Mouse (Mus musculus) thymus, postnatal 10 days (tissue): ENCODE measurements around the gene Sbk1.
"Not testable (repeated sequence)": the region's sequence is repeated elsewhere in the genome, so short reads cannot be mapped to it uniquely, and the experiment has no call there.

ENCODE experiments used
- DNase-seq, 2 experiments: peaks; one replicate each; pipeline ENCODE4 v3.0.0; 2021; ENCODE audit warnings: low spot score in 2 of 2

The Sbk1 gene

GRCm38 (mm10) chr7:126287493-126288103 is 15.2 kb downstream of the Sbk1 start:
- DNase-seq = no peak

GRCm38 (mm10) chr7:126288104-126288497 is 15.7 kb downstream of the Sbk1 start:
- DNase-seq = no peak

GRCm38 (mm10) chr7:126288571-126289091 is 16.2 kb downstream of the Sbk1 start:
- no peak for DNase-seq

- DNase-seq = no peak
Measured at GRCm38 (mm10) chr7:126289371-126289770, 17.0 kb downstream of the Sbk1 start.

GRCm38 (mm10) chr7:126289956-126290355 is 17.5 kb downstream of the Sbk1 start:
- DNase-seq = no peak

GRCm38 (mm10) chr7:126291681-126292545 is 19.5 kb downstream of the Sbk1 start:
- no peak for DNase-seq

GRCm38 (mm10) chr7:126293091-126293490 is 20.7 kb downstream of the Sbk1 start:
- no peak for DNase-seq

GRCm38 (mm10) chr7:126297579-126298460 is 25.4 kb downstream of the Sbk1 start:
- DNase-seq = peak in 1 of 2 experiments; percentile 56

- no peak for DNase-seq
Measured at GRCm38 (mm10) chr7:126298856-126299255, 26.4 kb downstream of the Sbk1 start.

GRCm38 (mm10) chr7:126301831-126302230 is 29.4 kb downstream of the Sbk1 start:
- DNase-seq = not testable (repeated sequence)

- DNase-seq = no peak
Measured at GRCm38 (mm10) chr7:126311822-126312221, 39.4 kb downstream of the Sbk1 start.

GRCm38 (mm10) chr7:126313309-126313708 is 40.9 kb downstream of the Sbk1 start:
- DNase-seq = no peak

GRCm38 (mm10) chr7:126314273-126314672 is 41.9 kb downstream of the Sbk1 start:
- no peak for DNase-seq

GRCm38 (mm10) chr7:126323729-126324128 is 51.3 kb downstream of the Sbk1 start:
- DNase-seq = peak; percentile 76 to 88

GRCm38 (mm10) chr7:126324791-126325190 is 52.4 kb downstream of the Sbk1 start:
- DNase-seq = no peak

GRCm38 (mm10) chr7:126325576-126326273 is 53.3 kb downstream of the Sbk1 start:
- not testable (repeated sequence) for DNase-seq

- not testable (repeated sequence) for DNase-seq
Measured at GRCm38 (mm10) chr7:126328848-126329247, 56.4 kb downstream of the Sbk1 start.

GRCm38 (mm10) chr7:126329907-126330645 is 57.7 kb downstream of the Sbk1 start:
- no peak for DNase-seq

- DNase-seq = no peak
Measured at GRCm38 (mm10) chr7:126330693-126331092, 58.3 kb downstream of the Sbk1 start.

- DNase-seq = no peak
Measured at GRCm38 (mm10) chr7:126332691-126333090, 60.3 kb downstream of the Sbk1 start.
